Mouse (Mus musculus) erythroblast, embryonic 14.5 days (primary cell): ENCODE measurements around the gene LTO1.

ENCODE experiments used
- GATA1 ChIP-seq: IDR thresholded peaks from 2 replicates; pipeline ENCODE4 v1.6.1; 2012; ENCODE audit warnings: low read length, inconsistent platforms, mixed read lengths
- TAL1 ChIP-seq: IDR thresholded peaks from 3 replicates; pipeline ENCODE4 v1.6.1; 2012; ENCODE audit warnings: low read length, inconsistent platforms, mixed read lengths

DNA sequence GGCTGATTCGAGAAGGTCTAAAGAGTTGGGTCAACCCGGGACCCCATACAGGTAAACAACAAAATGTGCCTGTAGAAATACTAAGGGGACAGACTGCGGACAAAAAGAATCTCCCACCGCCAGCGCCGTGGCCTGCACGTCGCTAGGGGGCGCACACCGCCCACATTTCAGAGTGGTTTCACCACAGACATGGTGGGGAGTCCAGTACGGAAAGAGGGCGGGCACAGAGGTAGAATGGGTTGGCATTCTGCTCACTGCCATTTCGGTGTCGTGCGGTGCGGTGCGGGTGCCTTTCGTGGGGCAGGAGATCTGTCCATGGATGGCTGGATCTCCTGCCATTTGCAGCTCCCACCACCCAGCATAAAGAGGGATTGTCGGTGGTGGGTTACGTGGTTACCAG, 22.6 kb downstream of the LTO1 start:
- TF ChIP-seq TAL1 (no peak), GATA1 (no peak)
